Mouse (Mus musculus) kidney, postnatal 4 days (tissue): ENCODE measurements around the gene Nop2.
"Not testable (repeated sequence)": the region's sequence is repeated elsewhere in the genome, so short reads cannot be mapped to it uniquely, and the experiment has no call there.

ENCODE experiments used
- DNase-seq, 2 experiments: peaks; one replicate each; pipeline ENCODE4 v3.0.0; 2021; ENCODE audit warnings: mixed read lengths in 2 of 2

Nop2 gene

GRCm38 (mm10) chr6:125155262-125155661, 23.6 kb downstream of the Nop2 start:
- no peak for DNase-seq

- DNase-seq, result no peak
Measured at GRCm38 (mm10) chr6:125156491-125156890, 24.8 kb downstream of the Nop2 start.

- peak in 1 of 2 experiments; percentile 45 for DNase-seq
Measured at GRCm38 (mm10) chr6:125156903-125157614, 25.4 kb downstream of the Nop2 start.

GRCm38 (mm10) chr6:125158944-125159492, 27.3 kb downstream of the Nop2 start:
- no peak for DNase-seq

- no peak for DNase-seq
Measured at GRCm38 (mm10) chr6:125159773-125160557, 28.3 kb downstream of the Nop2 start.

GRCm38 (mm10) chr6:125160558-125160853, 28.8 kb downstream of the Nop2 start:
- DNase-seq, result no peak

- peak; percentile 73 to 82 for DNase-seq
Measured at GRCm38 (mm10) chr6:125160854-125161760, 29.4 kb downstream of the Nop2 start.

- peak; percentile 82 to 84 for DNase-seq
Measured at GRCm38 (mm10) chr6:125161971-125162370, 30.3 kb downstream of the Nop2 start.

GRCm38 (mm10) chr6:125162615-125163305, 31.1 kb downstream of the Nop2 start:
- not testable (repeated sequence) for DNase-seq

- peak in 1 of 2 experiments; percentile 57 for DNase-seq
Measured at GRCm38 (mm10) chr6:125163801-125164657, 32.3 kb downstream of the Nop2 start.

- peak; percentile 76 to 88 for DNase-seq
Measured at GRCm38 (mm10) chr6:125164672-125165327, 33.1 kb downstream of the Nop2 start.

GRCm38 (mm10) chr6:125165328-125165891, 33.7 kb downstream of the Nop2 start:
- DNase-seq, result peak; percentile 97 to 98

GRCm38 (mm10) chr6:125166051-125166751, 34.5 kb downstream of the Nop2 start, which contains the start of gene Gapdh:
Gene Gapdh (minus strand): TSS chr6:125166467.
- peak; percentile 71 to 82 for DNase-seq

- peak in 1 of 2 experiments; percentile 40 for DNase-seq
Measured at GRCm38 (mm10) chr6:125166861-125167650, 35.3 kb downstream of the Nop2 start.

- DNase-seq, result no peak
Measured at GRCm38 (mm10) chr6:125168086-125168485, 36.4 kb downstream of the Nop2 start.

- no peak for DNase-seq
Measured at GRCm38 (mm10) chr6:125170194-125170593, 38.5 kb downstream of the Nop2 start.

- no peak for DNase-seq
Measured at GRCm38 (mm10) chr6:125172474-125172873, 40.8 kb downstream of the Nop2 start.

- no peak for DNase-seq
Measured at GRCm38 (mm10) chr6:125173256-125173655, 41.5 kb downstream of the Nop2 start.

- no peak for DNase-seq
Measured at GRCm38 (mm10) chr6:125175469-125175868, 43.8 kb downstream of the Nop2 start.
